Mouse (Mus musculus) liver, embryonic 14.5 days (tissue): ENCODE results near the gene Slc39a3.

ENCODE experiments used
- CTCF ChIP-seq: IDR thresholded peaks from 2 replicates; pipeline ENCODE4 v1.5.1; 2016; ENCODE audit warnings: antibody characterized with exemption, low read depth, control low read depth
- EP300 ChIP-seq: IDR thresholded peaks from 2 replicates; pipeline ENCODE4 v1.6.1; 2016; ENCODE audit warnings: antibody characterized with exemption, low read depth

DNA sequence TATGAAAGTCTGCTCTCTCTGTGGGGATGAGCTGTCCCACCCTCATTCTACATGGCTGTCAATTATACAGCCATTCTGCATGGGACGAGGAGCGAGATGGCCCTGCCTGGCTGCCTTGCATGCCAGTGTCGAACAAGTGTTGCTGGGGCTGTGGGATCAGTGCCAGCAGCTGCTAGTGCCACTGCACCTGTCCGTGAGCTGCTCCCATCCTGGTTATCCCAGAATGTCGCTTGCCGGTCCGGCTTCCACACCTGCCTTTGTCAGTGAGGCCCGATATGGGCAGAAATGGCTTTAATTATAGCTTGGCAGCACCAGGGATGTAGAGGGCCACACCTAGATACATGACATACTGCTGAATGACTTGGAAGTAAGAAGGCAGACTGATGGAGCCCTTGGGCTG lies 35.1 kb upstream of the Slc39a3 start:
- TF ChIP-seq CTCF: no peak
- TF ChIP-seq EP300: no peak
